Mouse (Mus musculus): Measurements from ENCODE around the gene Tspyl4. TPM values are rescaled to one million over a fixed set of nuclear protein-coding genes. Genes with fewer than 3 reads are reported as not detected.
"Not testable (repeated sequence)": the region's sequence is repeated elsewhere in the genome, so short reads cannot be mapped to it uniquely, and the experiment has no call there.

Gene Tspyl4
- 100 to 1,000 TPM; 335 to 337 TPM for total RNA-seq (2021)

GRCm38 (mm10) chr10:34297299-34297979 lies at the start of gene Tspyl4:
Gene Tspyl4, plus strand, starts transcription at chr10:34297442.
- intact Hi-C loops (cut with DNase I), result no loop called here
- DNase-seq (ENCODE audit: extremely low spot score in 1 of 2, low spot score in 2 of 2), result peak; percentile 95 to 96

GRCm38 (mm10) chr10:34247757-34248156 lies 49.5 kb upstream of the Tspyl4 start:
- intact Hi-C loops (cut with DNase I), result no loop called here
- DNase-seq (ENCODE audit: extremely low spot score in 1 of 2, low spot score in 2 of 2), result no peak

- no peak for DNase-seq (ENCODE audit: extremely low spot score in 1 of 2, low spot score in 2 of 2)
Observed at GRCm38 (mm10) chr10:34249594-34249993, 47.6 kb upstream of the Tspyl4 start.

GRCm38 (mm10) chr10:34252833-34253232 lies 44.4 kb upstream of the Tspyl4 start:
- intact Hi-C loops (cut with DNase I); DNase-seq (ENCODE audit: extremely low spot score in 1 of 2, low spot score in 2 of 2): not testable (repeated sequence)

More at GRCm38 (mm10) chr10:34249594-34249993, 47.6 kb upstream of the Tspyl4 start:
- intact Hi-C loops (cut with DNase I), result no loop called here

GRCm38 (mm10) chr10:34265106-34265505 lies 32.1 kb upstream of the Tspyl4 start:
- intact Hi-C loops (cut with DNase I), result no loop called here

GRCm38 (mm10) chr10:34267312-34268070 lies 29.8 kb upstream of the Tspyl4 start:
- no peak for DNase-seq (ENCODE audit: extremely low spot score in 1 of 2, low spot score in 2 of 2)
- intact Hi-C loops (cut with DNase I), result no loop called here

More at GRCm38 (mm10) chr10:34265106-34265505, 32.1 kb upstream of the Tspyl4 start:
- no peak for DNase-seq (ENCODE audit: extremely low spot score in 1 of 2, low spot score in 2 of 2)

GRCm38 (mm10) chr10:34271681-34272080 lies 25.6 kb upstream of the Tspyl4 start:
- DNase-seq (ENCODE audit: extremely low spot score in 1 of 2, low spot score in 2 of 2), result peak; percentile 49 to 67
- intact Hi-C loops (cut with DNase I), result loop anchor here (10.0 kb wide), 1 partner anchor 177 kb away; the partner anchor contains the start of gene Calhm5

GRCm38 (mm10) chr10:34280591-34281175 lies 16.6 kb upstream of the Tspyl4 start:
- intact Hi-C loops (cut with DNase I), result loop anchor here (5.0 kb wide), 2 partner anchors 73 to 248 kb away; partner anchors contain the start of gene Dse
- peak; percentile 48 to 70 for DNase-seq (ENCODE audit: extremely low spot score in 1 of 2, low spot score in 2 of 2)

- peak in 1 of 2 experiments; percentile 21 for DNase-seq (ENCODE audit: extremely low spot score in 1 of 2, low spot score in 2 of 2)
- intact Hi-C loops (cut with DNase I), result loop anchor here (5.0 kb wide), 2 partner anchors 74 to 249 kb away; partner anchors contain the start of gene Dse
Observed at GRCm38 (mm10) chr10:34281211-34281961, 15.9 kb upstream of the Tspyl4 start.

GRCm38 (mm10) chr10:34281962-34282388 lies 15.3 kb upstream of the Tspyl4 start, which contains the start of gene Tspyl1:
Gene Tspyl1, plus strand, starts transcription at chr10:34282190.
- intact Hi-C loops (cut with DNase I), result loop anchor here (5.0 kb wide), 2 partner anchors 75 to 250 kb away; partner anchors contain the start of gene Dse
- peak; percentile 98 to 99 for DNase-seq (ENCODE audit: extremely low spot score in 1 of 2, low spot score in 2 of 2)

- intact Hi-C loops (cut with DNase I), result loop anchor here (5.0 kb wide), 2 partner anchors 75 to 250 kb away; partner anchors contain the start of gene Dse
Observed at GRCm38 (mm10) chr10:34282420-34283238, 14.6 kb upstream of the Tspyl4 start.

GRCm38 (mm10) chr10:34296911-34297298 lies 337 bp upstream of the Tspyl4 start:
- no peak for DNase-seq (ENCODE audit: extremely low spot score in 1 of 2, low spot score in 2 of 2)
- intact Hi-C loops (cut with DNase I), result no loop called here

More at GRCm38 (mm10) chr10:34282420-34283238, 14.6 kb upstream of the Tspyl4 start:
- DNase-seq (ENCODE audit: extremely low spot score in 1 of 2, low spot score in 2 of 2), result peak; percentile 18 to 69

- DNase-seq (ENCODE audit: extremely low spot score in 1 of 2, low spot score in 2 of 2), result no peak
Observed at GRCm38 (mm10) chr10:34297980-34298753, 925 bp downstream of the Tspyl4 start.

GRCm38 (mm10) chr10:34300368-34300767 lies 3.1 kb downstream of the Tspyl4 start:
- intact Hi-C loops (cut with DNase I), result no loop called here
- no peak for DNase-seq (ENCODE audit: extremely low spot score in 1 of 2, low spot score in 2 of 2)

More at GRCm38 (mm10) chr10:34297980-34298753, 925 bp downstream of the Tspyl4 start:
- intact Hi-C loops (cut with DNase I), result no loop called here

GRCm38 (mm10) chr10:34307070-34307469 lies 9.8 kb downstream of the Tspyl4 start:
- intact Hi-C loops (cut with DNase I), result no loop called here
- DNase-seq (ENCODE audit: extremely low spot score in 1 of 2, low spot score in 2 of 2), result no peak

- DNase-seq (ENCODE audit: extremely low spot score in 1 of 2, low spot score in 2 of 2), result no peak
- intact Hi-C loops (cut with DNase I), result no loop called here
Observed at GRCm38 (mm10) chr10:34309915-34310685, 12.9 kb downstream of the Tspyl4 start.

Measured in left cerebral cortex, postnatal 10 days (tissue).